Mouse (Mus musculus) CD4-positive naive resting alpha-beta T cell, adult 57 days (primary cell): ENCODE data around the gene Tssk2. TPM values are rescaled to one million over a fixed set of nuclear protein-coding genes. Genes with fewer than 3 reads are reported as not detected.

Experiments used
- total RNA-seq: library from RNA; stranded (reverse); gene quantifications from one replicate; pipeline ENCODE4 v1.2.4, GENCODE M21; 2023

The Tssk2 gene
- total RNA-seq, result not detected

GRCm38 (mm10) chr16:17898462-17898861 is at the start of gene Tssk2, which contains the start of gene Dgcr2:
Gene Tssk2 (plus strand): TSS chr16:17898637.
Gene Dgcr2 (minus strand): TSS chr16:17898562.

GRCm38 (mm10) chr16:17891567-17891959 is 6.9 kb upstream of the Tssk2 start, which contains the start of gene Gm20518:
Gene Gm20518 (minus strand): TSS chr16:17891671.

GRCm38 (mm10) chr16:17893923-17894322 is 4.5 kb upstream of the Tssk2 start, which contains the start of gene Tssk1:
Gene Tssk1 (plus strand): TSS chr16:17894223.

GRCm38 (mm10) chr16:17911052-17911595 is 12.7 kb downstream of the Tssk2 start, which contains the start of gene Ess2:
Gene Ess2 (minus strand): TSS chr16:17911348.

GRCm38 (mm10) chr16:17914307-17915249 is 16.1 kb downstream of the Tssk2 start, which contains the start of gene Gsc2:
Gene Gsc2 (minus strand): TSS chr16:17915059.

GRCm38 (mm10) chr16:17928087-17928580 is 29.7 kb downstream of the Tssk2 start, which contains the start of gene Slc25a1:
Gene Slc25a1 (minus strand): TSS chr16:17928219.

Other genes starting within 250 kb of the Tssk2 start
- gene Med15, start 165.7 kb upstream of the Tssk2 start, total RNA-seq, result 137 TPM
- gene Klhl22, start 139.0 kb upstream of the Tssk2 start, total RNA-seq, result 22.1 TPM
- 0.53 TPM for gene Scarf2, start 101.4 kb upstream of the Tssk2 start, total RNA-seq
- gene B830017H08Rik, start 65.5 kb upstream of the Tssk2 start, total RNA-seq, result not detected
- 17.4 TPM for gene Car15, start 60.3 kb upstream of the Tssk2 start, total RNA-seq
- 4.2 TPM for gene Gm20518, start 7.0 kb upstream of the Tssk2 start, total RNA-seq
- gene Tssk1, start 4.4 kb upstream of the Tssk2 start, total RNA-seq, result not detected
- gene Dgcr2, start 75 bp upstream of the Tssk2 start, total RNA-seq, result 73.1 TPM
- gene Ess2, start 12.7 kb downstream of the Tssk2 start, total RNA-seq, result 72.0 TPM
- gene Gsc2, start 16.4 kb downstream of the Tssk2 start, total RNA-seq, result not detected
- 15.7 TPM for gene Slc25a1, start 29.6 kb downstream of the Tssk2 start, total RNA-seq
- gene Vpreb2, start 81.8 kb downstream of the Tssk2 start, total RNA-seq, result not detected
- gene Dgcr6, start 154.2 kb downstream of the Tssk2 start, total RNA-seq, result 5.5 TPM
- gene Prodh, start 191.6 kb downstream of the Tssk2 start, total RNA-seq, result 6.0 TPM
- gene Rtn4r, start 229.0 kb downstream of the Tssk2 start, total RNA-seq, result not detected